Mouse (Mus musculus): Measurements from ENCODE around the gene Cdrt4. TPM values are rescaled to one million over a fixed set of nuclear protein-coding genes. Genes with fewer than 3 reads are reported as not detected.

The Cdrt4 gene
- total RNA-seq (2021): not detected

- DNase-seq: no peak
- intact Hi-C loops (cut with DNase I): no loop called here
Measured at GRCm38 (mm10) chr11:62951012-62951411, at the start of gene Cdrt4. Gene Cdrt4, plus strand, starts transcription at chr11:62951193.

GRCm38 (mm10) chr11:62901699-62902323 is 49.2 kb upstream of the Cdrt4 start:
- intact Hi-C loops (cut with DNase I): loop anchor here (5.0 kb wide), 1 partner anchor 270 kb away; no protein-coding TSS in a partner anchor
- peak; percentile 47 to 54 for DNase-seq

- no peak for DNase-seq
- intact Hi-C loops (cut with DNase I): loop anchor here (5.0 kb wide), 1 partner anchor 268 kb away; no protein-coding TSS in a partner anchor
Measured at GRCm38 (mm10) chr11:62903871-62904495, 47.0 kb upstream of the Cdrt4 start.

- intact Hi-C loops (cut with DNase I): no loop called here
- DNase-seq: no peak
Measured at GRCm38 (mm10) chr11:62909720-62910306, 41.2 kb upstream of the Cdrt4 start.

GRCm38 (mm10) chr11:62911362-62911761 is 39.6 kb upstream of the Cdrt4 start:
- DNase-seq: no peak
- intact Hi-C loops (cut with DNase I): no loop called here

GRCm38 (mm10) chr11:62913141-62913540 is 37.9 kb upstream of the Cdrt4 start:
- DNase-seq: no peak
- intact Hi-C loops (cut with DNase I): no loop called here

GRCm38 (mm10) chr11:62914532-62914931 is 36.5 kb upstream of the Cdrt4 start:
- peak in 1 of 2 experiments; percentile 26 for DNase-seq
- intact Hi-C loops (cut with DNase I): no loop called here

- intact Hi-C loops (cut with DNase I): no loop called here
- DNase-seq: no peak
Measured at GRCm38 (mm10) chr11:62915486-62915885, 35.5 kb upstream of the Cdrt4 start.

GRCm38 (mm10) chr11:62916765-62917164 is 34.2 kb upstream of the Cdrt4 start:
- intact Hi-C loops (cut with DNase I): no loop called here
- no peak for DNase-seq

GRCm38 (mm10) chr11:62919946-62920742 is 30.8 kb upstream of the Cdrt4 start:
- intact Hi-C loops (cut with DNase I): loop anchor here (2.0 to 5.0 kb wide), 3 partner anchors 62 to 253 kb away; no protein-coding TSS in a partner anchor
- DNase-seq: no peak

- no peak for DNase-seq
- intact Hi-C loops (cut with DNase I): loop anchor here (1.0 to 5.0 kb wide), 6 partner anchors 62 to 252 kb away; no protein-coding TSS in a partner anchor
Measured at GRCm38 (mm10) chr11:62920743-62921050, 30.3 kb upstream of the Cdrt4 start.

- DNase-seq: peak; percentile 93 to 95
- intact Hi-C loops (cut with DNase I): loop anchor here (1.0 to 5.0 kb wide), 6 partner anchors 61 to 251 kb away; no protein-coding TSS in a partner anchor
Measured at GRCm38 (mm10) chr11:62921052-62921977, 29.7 kb upstream of the Cdrt4 start.

GRCm38 (mm10) chr11:62924091-62924761 is 26.8 kb upstream of the Cdrt4 start:
- DNase-seq: peak; percentile 48 to 65
- intact Hi-C loops (cut with DNase I): loop anchor here (5.0 kb wide), 2 partner anchors 58 to 103 kb away; no protein-coding TSS in a partner anchor

GRCm38 (mm10) chr11:62929799-62930198 is 21.2 kb upstream of the Cdrt4 start:
- intact Hi-C loops (cut with DNase I): no loop called here
- no peak for DNase-seq

- DNase-seq: no peak
- intact Hi-C loops (cut with DNase I): no loop called here
Measured at GRCm38 (mm10) chr11:62930574-62930973, 20.4 kb upstream of the Cdrt4 start.

- DNase-seq: no peak
- intact Hi-C loops (cut with DNase I): no loop called here
Measured at GRCm38 (mm10) chr11:62931141-62931540, 19.9 kb upstream of the Cdrt4 start.

GRCm38 (mm10) chr11:62933099-62933498 is 17.9 kb upstream of the Cdrt4 start:
- DNase-seq: no peak
- intact Hi-C loops (cut with DNase I): no loop called here

- DNase-seq: peak; percentile 38 to 52
- intact Hi-C loops (cut with DNase I): no loop called here
Measured at GRCm38 (mm10) chr11:62934795-62935514, 16.0 kb upstream of the Cdrt4 start.

- intact Hi-C loops (cut with DNase I): no loop called here
- DNase-seq: no peak
Measured at GRCm38 (mm10) chr11:62937986-62938385, 13.0 kb upstream of the Cdrt4 start.

Measured in heart, postnatal 36 days (tissue).